8 mouse cellular contexts compared by ENCODE assay signal in the genomic region with DNA sequence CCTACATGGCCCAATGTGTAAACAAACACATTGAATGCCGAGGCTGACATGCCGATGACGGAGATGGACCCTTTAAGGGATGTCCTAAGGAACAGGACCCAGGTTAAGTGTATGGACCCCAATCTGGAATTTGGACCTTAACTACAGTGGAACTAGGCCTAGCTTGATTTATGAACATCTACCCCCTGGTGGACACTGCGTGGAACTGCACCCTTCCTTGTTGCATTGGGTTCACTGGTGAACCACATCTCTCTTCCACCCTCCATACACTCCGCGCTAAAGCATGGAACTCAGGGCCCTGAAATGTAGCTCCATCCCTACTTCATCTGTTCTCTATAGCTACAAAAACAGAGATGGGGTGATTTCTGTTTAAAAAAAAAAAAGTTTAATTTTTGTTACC. TPM values are rescaled to one million over a fixed set of nuclear protein-coding genes. Genes with fewer than 3 reads are reported as not detected.
DNase-seq lines count a peak whose midpoint lies in the region; ATAC-seq lines count a peak whose summit lies in the region.

No protein-coding gene starts in this region.

- H3K4me1 ChIP-seq in midbrain, embryonic 11.5 days (ENCODE audit: control insufficient read depth, insufficient read depth, low read length): no peaks in the 10 kb centered on the region

- no peak overlapping the region for H3K9ac ChIP-seq in midbrain, embryonic 11.5 days (ENCODE audit: low read length)

- no peak for ATAC-seq in midbrain, embryonic 11.5 days (ENCODE audit: low FRiP score)

- no peak overlapping the region for H3K4me3 ChIP-seq in midbrain, embryonic 11.5 days (ENCODE audit: low read depth, low read length)

- H3K27me3 ChIP-seq in midbrain, embryonic 11.5 days (ENCODE audit: control insufficient read depth, insufficient read depth, low read length): no peaks in the 10 kb centered on the region

- H3K36me3 ChIP-seq in midbrain, embryonic 11.5 days (ENCODE audit: control insufficient read depth, insufficient read depth, low read length): no peaks in the 10 kb centered on the region

- H3K9me3 ChIP-seq in midbrain, embryonic 11.5 days (ENCODE audit: control insufficient read depth, low read length): no peaks in the 10 kb centered on the region

- DNase-seq in adrenal gland, adult (ENCODE audit: inconsistent age in 2 of 2, low spot score in 1 of 2): peak; percentile 14 to 55
- no peak for DNase-seq in adrenal gland, adult 18-20 months (ENCODE audit: low spot score in 2 of 2)
- DNase-seq in left cerebral cortex, adult 11 months (ENCODE audit: low spot score): peak; percentile 0
- DNase-seq in left cerebral cortex, postnatal 36 days (ENCODE audit: low spot score in 2 of 2): no peak
- DNase-seq in c-Kit-positive CD71-positive TER-119-positive erythroid progenitor cells, embryonic 14.5 days (ENCODE audit: low spot score): peak; percentile 50
- peak; percentile 4 for DNase-seq in layer of hippocampus, adult 9-11 months
- DNase-seq in spleen, adult 12 weeks (ENCODE audit: low spot score): peak; percentile 15
- no peak for DNase-seq in midbrain, embryonic 11.5 days (ENCODE audit: low spot score, missing footprints)

- H3K27ac ChIP-seq in midbrain, embryonic 11.5 days (ENCODE audit: low read depth, low read length): no peak overlapping the region

- WGBS in midbrain, embryonic 11.5 days: 63% methylated on average over 6 of the region's 6 CpGs

- intact Hi-C loops in left cerebral cortex, postnatal 36 days (cut with DNase I): no loop called here

- no peak overlapping the region for H3K4me2 ChIP-seq in midbrain, embryonic 11.5 days

RNA-seq across cellular contexts. Expression of a gene that starts 30.9 kb away (rescaled TPM):
- total RNA-seq in adrenal gland, adult 18-20 months (2021): 10 to 100 TPM; 20.4 to 21.7 TPM
- total RNA-seq in left cerebral cortex, postnatal 36 days (2021): 10 to 100 TPM; 19.9 to 36.9 TPM
- 22.7 and 25.9 TPM in 2 replicates for polyA plus RNA-seq in midbrain, embryonic 11.5 days (2014; fragmentation: Nextera tagmentation; extraction: Ambion mirVana)

Comparison
In these comparisons a context has a peak if more than half of its experiments do, and no peak if none do; other contexts are left out.
1. DNase-seq: peak in adrenal gland, adult (2 of 2), left cerebral cortex, adult 11 months (single experiment), c-Kit-positive CD71-positive TER-119-positive erythroid progenitor cells, embryonic 14.5 days (single experiment), layer of hippocampus, adult 9-11 months (single experiment) and spleen, adult 12 weeks (single experiment); none in adrenal gland, adult 18-20 months (0 of 2), left cerebral cortex, postnatal 36 days (0 of 2) and midbrain, embryonic 11.5 days (single experiment).